Mouse (Mus musculus): ENCODE measurements around the gene Ift27. TPM values are rescaled to one million over a fixed set of nuclear protein-coding genes. Genes with fewer than 3 reads are reported as not detected.

Gene Ift27
- polyA plus RNA-seq, 1 experiment from 2014 or later, result 94.3 TPM

DNA sequence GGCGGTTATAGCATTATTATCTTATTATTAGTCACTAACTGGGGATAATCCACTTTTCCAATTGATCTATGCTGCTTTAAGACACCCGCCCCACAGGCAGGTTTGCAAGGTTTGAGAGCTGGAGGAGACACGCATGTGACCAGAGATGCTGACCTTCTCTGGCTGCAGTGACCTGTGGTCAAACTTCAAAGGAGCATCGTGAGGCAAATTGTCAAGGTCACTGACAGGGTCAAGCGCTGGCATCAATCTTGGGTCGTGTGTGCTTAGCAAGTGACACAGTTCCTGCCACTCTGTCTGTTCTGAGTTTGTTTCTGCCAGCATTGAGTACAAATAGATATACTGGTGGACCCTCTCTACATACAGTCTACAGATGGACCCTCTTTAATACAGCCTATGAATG is 39.3 kb downstream of the Ift27 start:
- no peak for ATAC-seq (ENCODE audit: insufficient number of reproducible peaks, insufficient read depth, low FRiP score, low TSS enrichment, low read depth)
- WGBS, result 26% methylated on average over 6 of the region's 6 CpGs
- Histone ChIP-seq H3K9me3 (no peaks in the 10 kb centered on the region), H3K27ac (no peak overlapping the region), H3K4me1 (no peaks in the 10 kb centered on the region), H3K4me2 (no peak overlapping the region), H3K36me3 (no peaks in the 10 kb centered on the region), H3K27me3 (peaks cover 4% of the 10 kb centered on the region; the same call in 1 of the 2 replicates), H3K9ac (no peak overlapping the region), H3K4me3 (no peak overlapping the region)

DNA sequence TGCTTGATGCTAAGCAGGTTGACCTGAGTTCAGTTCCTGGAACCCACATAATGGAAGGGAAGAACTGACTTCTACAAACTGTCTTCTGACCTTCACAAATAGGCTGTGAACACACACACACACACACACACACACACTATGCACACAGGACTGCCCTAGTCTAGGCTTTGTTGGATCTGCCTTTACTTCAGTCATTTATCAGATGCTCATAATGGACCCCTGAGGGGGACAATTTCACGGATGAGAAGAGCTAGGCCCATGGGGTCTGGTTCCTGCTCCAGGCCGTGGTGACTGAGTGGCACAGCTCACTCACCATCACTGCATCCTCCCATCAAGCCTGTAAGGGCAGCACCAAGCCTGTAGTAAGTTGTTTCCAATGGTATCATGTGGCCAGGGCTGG is 40.5 kb downstream of the Ift27 start:
- H3K4me1 ChIP-seq, result no peaks in the 10 kb centered on the region
- no peak overlapping the region for H3K4me2 ChIP-seq
- peaks cover 4% of the 10 kb centered on the region; the same call in 1 of the 2 replicates for H3K27me3 ChIP-seq
- no peak overlapping the region for H3K9ac ChIP-seq
- no peaks in the 10 kb centered on the region for H3K36me3 ChIP-seq
- H3K27ac ChIP-seq, result no peak overlapping the region
- no peak overlapping the region for H3K4me3 ChIP-seq
- 34% methylated on average over 2 of the region's 2 CpGs for WGBS
- ATAC-seq (ENCODE audit: insufficient number of reproducible peaks, insufficient read depth, low FRiP score, low TSS enrichment, low read depth), result no peak
- no peaks in the 10 kb centered on the region for H3K9me3 ChIP-seq

DNA sequence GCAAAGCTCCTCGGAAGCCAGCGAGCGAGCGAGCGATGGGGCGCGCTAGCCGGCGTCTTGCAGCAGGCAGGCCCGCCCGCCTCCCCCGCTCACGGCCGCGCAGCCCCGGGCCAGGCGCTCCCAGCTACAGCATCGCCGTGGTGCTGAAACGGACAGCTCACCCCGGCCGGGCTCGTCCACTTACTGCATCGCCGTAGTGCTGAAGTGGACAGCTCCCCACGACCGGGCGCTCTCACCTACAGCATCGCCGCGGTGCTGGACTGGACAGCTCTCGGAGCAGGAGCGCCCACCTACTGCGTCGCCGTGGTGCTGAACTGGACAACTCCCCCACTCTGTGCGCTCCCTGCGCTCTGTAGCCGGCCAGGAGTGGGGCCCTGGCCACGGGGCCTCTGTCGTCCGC is 54.2 kb downstream of the Ift27 start, which contains the start of gene Cacng2:
Gene Cacng2, minus strand, starts transcription at position 325 of the 400 bp plus-strand sequence.
- Histone ChIP-seq H3K4me1 (peaks cover 4% of the 10 kb centered on the region; the same call in 1 of the 2 replicates), H3K27me3 (peaks cover 31% of the 10 kb centered on the region), H3K27ac (no peak within 1 kb of the TSS), H3K4me3 (peak within 1 kb of the TSS; percentile 31), H3K9me3 (no peaks in the 10 kb centered on the region), H3K9ac (no peak within 1 kb of the TSS), H3K36me3 (no peaks in the 10 kb centered on the region), H3K4me2 (peak within 1 kb of the TSS; percentile 65)
- ATAC-seq (ENCODE audit: insufficient number of reproducible peaks, insufficient read depth, low FRiP score, low TSS enrichment, low read depth), result peak; percentile 96
- WGBS, result under 1% methylated on average over 40 of the region's 42 CpGs

DNA sequence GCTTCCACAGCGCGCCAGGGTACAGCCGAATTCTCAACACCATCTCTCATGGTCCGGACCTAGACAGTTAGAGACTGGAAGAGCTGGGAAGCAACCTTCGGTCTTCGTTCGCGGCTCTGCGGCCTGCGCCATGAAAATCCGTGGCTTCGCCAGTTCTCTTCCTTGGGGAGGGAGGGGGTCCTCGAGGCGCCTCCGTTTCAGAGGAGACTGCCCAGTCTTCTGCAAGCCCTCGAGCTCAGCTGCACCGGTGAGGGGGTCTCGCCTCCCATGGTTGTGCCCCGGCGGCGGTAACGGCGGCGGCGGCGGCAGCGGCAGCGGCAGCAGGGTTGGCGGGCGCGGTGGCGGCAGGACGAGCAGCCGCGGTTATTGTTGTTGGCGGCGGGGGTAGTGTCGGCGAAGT is 54.7 kb downstream of the Ift27 start:
- no peak overlapping the region for H3K9ac ChIP-seq
- no peak overlapping the region for H3K27ac ChIP-seq
- peaks cover 4% of the 10 kb centered on the region; the same call in 1 of the 2 replicates for H3K4me1 ChIP-seq
- H3K9me3 ChIP-seq, result no peaks in the 10 kb centered on the region
- ATAC-seq (ENCODE audit: insufficient number of reproducible peaks, insufficient read depth, low FRiP score, low TSS enrichment, low read depth), result 0 out of 2 replicates have a peak, but pooled peaks have one; percentile 13
- no peaks in the 10 kb centered on the region for H3K36me3 ChIP-seq
- H3K4me3 ChIP-seq, result peak overlapping the region; percentile 31
- H3K27me3 ChIP-seq, result peaks cover 31% of the 10 kb centered on the region
- peak overlapping the region; percentile 65 for H3K4me2 ChIP-seq
- 3% methylated on average over 39 of the region's 39 CpGs for WGBS

DNA sequence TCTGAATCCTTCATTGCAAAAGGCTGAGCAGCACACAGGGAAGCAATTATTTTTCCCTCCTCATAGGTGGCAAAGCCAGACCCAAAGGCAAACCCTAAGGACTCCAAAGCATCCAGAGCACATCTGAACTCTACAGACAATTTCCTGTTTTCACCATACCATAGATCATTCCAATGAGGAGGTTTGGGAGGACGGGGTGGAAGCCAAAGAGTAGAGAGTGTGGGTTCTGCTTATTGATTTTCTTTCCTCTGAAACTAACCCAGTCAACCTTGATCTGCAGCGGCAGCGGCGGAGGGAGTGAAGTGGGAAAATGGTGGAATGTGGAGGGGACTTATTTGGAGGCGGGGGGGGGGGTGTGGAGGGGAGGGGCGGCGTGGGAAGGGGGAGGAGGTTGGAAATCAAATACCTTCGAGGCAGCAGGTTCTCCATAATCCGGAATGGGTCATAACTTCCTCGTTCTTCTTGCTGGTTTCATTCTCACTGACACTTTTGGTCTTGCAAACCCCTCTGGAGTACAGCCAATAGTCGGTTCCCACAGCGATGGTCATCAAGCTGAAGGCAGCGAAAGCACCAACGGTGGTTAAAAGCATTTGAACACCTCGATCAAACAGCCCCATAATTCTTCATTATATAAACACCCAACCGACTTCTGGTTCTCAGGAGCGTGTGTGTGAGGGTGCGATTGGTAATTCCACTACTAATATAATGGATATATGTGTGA is 55.5 kb downstream of the Ift27 start:
- Histone ChIP-seq H3K9me3 (no peaks in the 10 kb centered on the region), H3K4me1 (peaks cover 4% of the 10 kb centered on the region; the same call in 1 of the 2 replicates), H3K4me2 (no peak overlapping the region), H3K9ac (no peak overlapping the region), H3K4me3 (no peak overlapping the region), H3K27me3 (peaks cover 31% of the 10 kb centered on the region), H3K27ac (no peak overlapping the region), H3K36me3 (no peaks in the 10 kb centered on the region)
- 67% methylated on average over 18 of the region's 18 CpGs for WGBS
- no peak for ATAC-seq (ENCODE audit: insufficient number of reproducible peaks, insufficient read depth, low FRiP score, low TSS enrichment, low read depth)

DNA sequence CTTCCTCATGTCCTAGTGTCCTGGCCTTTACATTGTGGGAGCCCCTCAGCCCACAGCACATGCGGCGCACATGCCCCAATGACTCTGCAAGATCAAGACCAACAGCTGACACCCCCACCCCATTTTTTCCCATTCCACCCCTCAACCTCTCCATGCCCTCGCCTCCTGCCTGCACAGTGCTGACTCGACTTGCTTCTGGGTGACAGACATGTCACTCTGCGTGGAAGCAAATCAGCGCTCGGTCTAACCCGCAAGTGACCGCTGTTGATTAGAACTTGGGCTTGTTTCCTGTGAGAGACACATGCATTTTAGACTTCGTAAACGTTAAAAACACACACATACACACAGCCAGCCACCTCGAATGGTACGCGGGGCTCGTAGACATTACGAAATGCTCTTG is 56.2 kb downstream of the Ift27 start:
- H3K4me1 ChIP-seq, result peaks cover 4% of the 10 kb centered on the region; the same call in 1 of the 2 replicates

DNA sequence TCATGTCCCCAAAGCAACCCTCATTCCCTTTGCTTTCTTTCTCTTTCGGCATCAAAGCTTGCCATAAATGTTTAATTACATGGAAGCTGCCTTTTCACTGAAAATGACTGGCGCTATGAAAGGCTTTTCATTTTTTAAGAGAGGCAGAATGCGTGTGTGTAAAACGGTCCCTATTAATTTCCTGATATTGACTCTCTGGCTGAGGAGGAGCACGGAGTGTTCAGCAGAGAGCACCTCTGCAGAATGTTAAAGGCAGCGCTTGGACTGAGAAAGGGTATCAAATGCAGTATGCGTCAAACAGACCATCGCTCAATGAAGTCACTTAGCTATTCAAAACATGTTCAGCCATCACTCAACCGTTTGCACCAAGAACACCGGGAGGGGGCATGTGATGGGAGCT is 57.0 kb downstream of the Ift27 start:
- no peak for ATAC-seq (ENCODE audit: insufficient number of reproducible peaks, insufficient read depth, low FRiP score, low TSS enrichment, low read depth)
- no peak overlapping the region for H3K4me2 ChIP-seq

More for the DNA sequence above, 56.2 kb downstream of the Ift27 start:
- H3K36me3 ChIP-seq, result no peaks in the 10 kb centered on the region
- ATAC-seq (ENCODE audit: insufficient number of reproducible peaks, insufficient read depth, low FRiP score, low TSS enrichment, low read depth), result no peak
- 87% methylated on average over 16 of the region's 16 CpGs for WGBS
- no peak overlapping the region for H3K4me2 ChIP-seq
- no peak overlapping the region for H3K4me3 ChIP-seq
- no peak overlapping the region for H3K27ac ChIP-seq
- H3K27me3 ChIP-seq, result peaks cover 31% of the 10 kb centered on the region
- H3K9ac ChIP-seq, result no peak overlapping the region
- no peaks in the 10 kb centered on the region for H3K9me3 ChIP-seq

DNA sequence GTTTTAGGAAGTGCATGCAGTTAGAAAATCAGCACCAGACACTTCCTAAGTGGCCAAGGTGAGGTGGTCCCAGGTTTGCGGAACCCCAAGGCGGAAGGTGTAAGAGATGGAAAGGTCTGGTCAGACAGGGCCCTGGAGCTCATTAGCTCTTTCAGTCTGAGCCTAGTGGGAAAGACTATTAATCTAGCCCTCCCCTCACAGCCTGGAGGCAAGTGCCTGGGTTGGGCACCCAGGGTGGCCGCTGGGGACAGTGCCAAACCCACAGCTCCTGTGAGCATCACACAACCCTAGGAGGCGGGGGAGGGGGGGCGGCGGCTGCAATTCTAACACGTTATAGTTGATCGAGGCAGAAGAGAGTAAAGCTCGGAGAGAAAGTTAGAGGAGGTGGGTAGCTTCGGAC is 57.7 kb downstream of the Ift27 start:
- Histone ChIP-seq H3K9ac (no peak overlapping the region), H3K9me3 (no peaks in the 10 kb centered on the region), H3K4me1 (peaks cover 4% of the 10 kb centered on the region; the same call in 1 of the 2 replicates), H3K27me3 (peaks cover 31% of the 10 kb centered on the region), H3K36me3 (no peaks in the 10 kb centered on the region), H3K4me3 (no peak overlapping the region), H3K4me2 (no peak overlapping the region), H3K27ac (no peak overlapping the region)
- no peak for ATAC-seq (ENCODE audit: insufficient number of reproducible peaks, insufficient read depth, low FRiP score, low TSS enrichment, low read depth)
- WGBS, result 71% methylated on average over 10 of the region's 10 CpGs

More for the DNA sequence above, 57.0 kb downstream of the Ift27 start:
- Histone ChIP-seq H3K9me3 (no peaks in the 10 kb centered on the region), H3K36me3 (no peaks in the 10 kb centered on the region), H3K27ac (no peak overlapping the region), H3K4me1 (peaks cover 4% of the 10 kb centered on the region; the same call in 1 of the 2 replicates), H3K27me3 (peaks cover 31% of the 10 kb centered on the region), H3K4me3 (no peak overlapping the region), H3K9ac (no peak overlapping the region)
- 79% methylated on average over 10 of the region's 10 CpGs for WGBS

Other genes with a start within 250 kb of the Ift27 start
- 236 and 244 TPM in 2 replicates for gene Txn2, start 245.1 kb downstream of the Ift27 start, polyA plus RNA-seq (2015; fragmentation: Nextera tagmentation; extraction: Ambion mirVana)
- 7.7 and 7.9 TPM in 2 replicates for gene Foxred2, start 217.4 kb downstream of the Ift27 start, polyA plus RNA-seq (2015; fragmentation: Nextera tagmentation; extraction: Ambion mirVana)
- 196 and 204 TPM in 2 replicates for gene Eif3d, start 203.3 kb downstream of the Ift27 start, polyA plus RNA-seq (2015; fragmentation: Nextera tagmentation; extraction: Ambion mirVana)
- gene Cacng2, start 54.1 kb downstream of the Ift27 start, polyA plus RNA-seq (2015; fragmentation: Nextera tagmentation; extraction: Ambion mirVana), result 0.04 and 0.14 TPM in 2 replicates
- not detected in 2 replicates for gene Pvalb, start 32.3 kb upstream of the Ift27 start, polyA plus RNA-seq (2015; fragmentation: Nextera tagmentation; extraction: Ambion mirVana)
- 2.4 and 3.8 TPM in 2 replicates for gene Ncf4, start 70.7 kb upstream of the Ift27 start, polyA plus RNA-seq (2015; fragmentation: Nextera tagmentation; extraction: Ambion mirVana)
- gene Csf2rb2, start 131.6 kb upstream of the Ift27 start, polyA plus RNA-seq (2015; fragmentation: Nextera tagmentation; extraction: Ambion mirVana), result 0.23 and 0.70 TPM in 2 replicates
- gene Csf2rb, start 151.6 kb upstream of the Ift27 start, polyA plus RNA-seq (2015; fragmentation: Nextera tagmentation; extraction: Ambion mirVana), result 1.6 and 1.9 TPM in 2 replicates
- not detected in 2 replicates for gene Tex33, start 221.8 kb upstream of the Ift27 start, polyA plus RNA-seq (2015; fragmentation: Nextera tagmentation; extraction: Ambion mirVana)
- 22.6 and 25.9 TPM in 2 replicates for gene Tst, start 231.8 kb upstream of the Ift27 start, polyA plus RNA-seq (2015; fragmentation: Nextera tagmentation; extraction: Ambion mirVana)
- gene Mpst, start 232.3 kb upstream of the Ift27 start, polyA plus RNA-seq (2015; fragmentation: Nextera tagmentation; extraction: Ambion mirVana), result 2.6 and 2.8 TPM in 2 replicates